Mouse (Mus musculus): ENCODE measurements around the gene Fam222a.

- TF ChIP-seq POLR2A (IDR thresholded peaks at IDR 0.05; ENCODE audit: low read depth, low read length) (no peak), CTCF (IDR thresholded peaks at IDR 0.05; ENCODE audit: extremely low read depth, insufficient read length, insufficient replicate concordance, low read depth, low read length) (no peak)
These were observed 29.8 kb downstream of the Fam222a start for GRCm38 (mm10) chr5:114597652-114598051.

All from small intestine, adult 2 months (tissue).